Mouse (Mus musculus) bone marrow macrophage, adult 2 months (primary cell): ENCODE measurements around the gene Ptgr1. TPM values are rescaled to one million over a fixed set of nuclear protein-coding genes. Genes with fewer than 3 reads are reported as not detected.
A peak's percentile ranks its signal among the peaks of the same experiment; 100 is the strongest.

ENCODE experiments used
- H3K27ac ChIP-seq: 2 replicates; pipeline ENCODE4 v1.5.1; 2012; ENCODE audit warnings: low read depth, low read length; ENCODE audit not compliant: insufficient read depth
- H3K4me1 ChIP-seq: 2 replicates; pipeline ENCODE4 v1.6.1; 2012; ENCODE audit warnings: low read length; ENCODE audit not compliant: control insufficient read depth, insufficient read depth
- H3K4me3 ChIP-seq: 2 replicates; pipeline ENCODE4 v1.5.1; 2012; ENCODE audit warnings: mild to moderate bottlenecking, low read length, moderate library complexity; ENCODE audit not compliant: insufficient read depth
- CTCF ChIP-seq: IDR thresholded peaks from 2 replicates; pipeline ENCODE4 v1.5.1; 2012; ENCODE audit warnings: low read depth, mild to moderate bottlenecking, low read length, moderate library complexity
- POLR2A ChIP-seq: IDR thresholded peaks from 2 replicates; pipeline ENCODE4 v1.6.1; 2012; ENCODE audit warnings: mild to moderate bottlenecking, low read depth, low read length, borderline replicate concordance
- polyA plus RNA-seq: library from polyadenylated mRNA; stranded (reverse); fragments of >200 nt; gene quantifications from 2 replicates; pipeline ENCODE4 v1.2.4, GENCODE M21; 2012; ENCODE audit not compliant: missing spikeins, insufficient read depth, insufficient read length

Ptgr1 gene
- polyA plus RNA-seq, 1 experiment, result 25.2 TPM

DNA sequence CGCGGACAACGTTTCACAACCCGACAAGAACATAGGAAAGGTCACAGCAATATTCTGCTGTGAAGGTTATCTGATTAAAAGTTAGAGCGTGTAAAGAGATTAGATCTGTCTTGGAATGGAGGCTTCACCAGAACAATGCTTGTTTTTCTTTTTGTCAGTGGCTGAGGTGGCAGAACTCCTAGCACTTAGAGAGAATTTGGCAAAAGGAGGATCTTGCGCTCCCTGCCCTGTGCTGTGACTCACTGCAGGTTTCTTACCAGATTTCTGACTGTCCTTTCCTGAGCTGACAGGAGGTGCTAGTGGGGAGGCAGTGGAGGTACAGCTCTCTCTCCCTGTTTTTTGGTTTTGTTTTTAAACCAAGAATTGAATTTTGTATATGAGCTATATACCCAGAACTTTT, 20.1 kb upstream of the Ptgr1 start:
- Histone ChIP-seq H3K4me3 (no peak overlapping the region), H3K4me1 (peaks cover 38% of the 10 kb centered on the region), H3K27ac (no peak overlapping the region)
- TF ChIP-seq POLR2A (no peak), CTCF (no peak)

DNA sequence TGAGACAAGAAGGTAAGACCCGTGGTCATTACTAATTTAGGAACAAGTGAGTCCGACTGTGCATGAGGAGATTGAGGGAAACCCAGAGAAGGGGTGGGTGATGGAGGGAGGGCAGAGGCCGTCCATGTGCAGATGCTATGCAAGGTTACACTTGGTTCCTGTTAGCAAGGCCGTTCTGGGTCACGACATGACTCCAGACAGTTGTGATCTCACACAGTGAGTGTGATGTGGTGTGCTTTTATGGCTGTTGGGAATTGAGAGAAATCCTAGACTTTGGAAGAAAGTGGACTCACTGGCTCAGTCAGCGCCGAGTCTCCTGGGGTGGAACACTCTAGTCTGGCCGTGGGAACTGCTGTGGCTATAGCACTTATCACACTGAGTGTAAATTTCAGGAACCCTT, 19.3 kb upstream of the Ptgr1 start:
- H3K27ac ChIP-seq, result no peak overlapping the region
- TF ChIP-seq CTCF (no peak), POLR2A (no peak)
- no peak overlapping the region for H3K4me3 ChIP-seq
- H3K4me1 ChIP-seq, result peaks cover 38% of the 10 kb centered on the region

DNA sequence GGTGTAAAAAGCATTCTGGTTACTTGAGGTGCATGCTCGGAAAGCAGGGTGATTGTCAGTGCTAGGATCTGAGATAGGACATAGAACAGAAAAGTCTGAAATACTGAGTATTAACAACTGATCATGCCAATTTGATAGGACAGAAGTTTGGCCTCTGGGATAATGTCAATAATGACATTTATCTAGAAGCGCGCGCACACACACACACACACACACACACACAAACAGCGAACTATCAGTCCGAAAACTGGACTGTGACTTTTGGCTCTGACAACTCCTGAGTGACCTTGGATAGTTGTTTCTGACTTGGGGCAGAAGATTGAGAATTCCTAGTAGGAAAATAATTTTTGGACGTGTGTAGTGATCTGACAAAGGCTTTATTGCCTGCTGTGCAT, 16.9 kb upstream of the Ptgr1 start:
- TF ChIP-seq CTCF (no peak), POLR2A (no peak)
- Histone ChIP-seq H3K4me1 (peaks cover 30% of the 10 kb centered on the region), H3K4me3 (peak overlapping the region; percentile 72), H3K27ac (no peak overlapping the region)

DNA sequence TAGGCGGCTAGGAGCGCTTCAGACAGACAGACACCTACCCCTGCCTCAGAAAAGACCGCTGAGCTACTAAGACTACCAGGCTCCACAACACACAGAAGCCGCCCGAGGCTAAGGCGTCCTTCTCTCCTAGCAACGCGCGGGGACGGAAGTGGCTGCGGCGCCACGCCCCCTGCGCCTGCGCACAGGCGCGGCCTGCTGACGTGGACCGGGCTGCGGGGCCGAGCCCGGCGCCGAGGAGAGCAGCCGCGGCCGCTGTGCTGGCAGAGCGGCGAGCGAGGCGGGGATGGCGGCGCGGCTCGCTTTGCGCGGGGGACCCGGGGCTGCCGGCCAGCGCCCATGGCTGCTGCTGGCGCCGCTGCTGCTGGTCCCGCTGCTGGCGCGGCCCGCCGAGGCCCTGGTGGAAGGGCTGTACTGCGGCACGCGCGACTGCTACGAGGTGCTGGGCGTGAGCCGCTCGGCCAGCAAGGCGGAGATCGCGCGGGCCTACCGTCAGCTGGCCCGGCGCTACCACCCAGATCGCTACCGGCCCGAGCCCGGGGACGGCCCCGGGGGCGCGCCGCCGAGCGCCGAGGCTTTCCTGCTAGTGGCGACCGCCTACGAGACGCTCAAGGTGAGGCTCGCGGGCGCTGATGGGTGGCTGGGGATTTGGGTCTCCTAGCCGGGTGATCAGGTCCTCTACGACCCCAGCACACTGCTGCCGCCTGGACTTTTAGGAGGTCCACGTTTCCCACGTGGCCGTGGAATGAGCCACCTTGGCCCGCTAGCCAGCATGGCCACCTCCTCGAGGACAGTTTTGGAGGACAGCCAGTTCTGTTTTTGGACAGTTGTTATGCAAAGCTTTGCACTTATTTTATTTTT, 16.3 kb upstream of the Ptgr1 start, which contains the start of gene Gm20503:
Gene Gm20503, plus strand, starts transcription at position 263 of the 858 bp plus-strand sequence.
- Histone ChIP-seq H3K27ac (no peak within 1 kb of the TSS), H3K4me3 (peak within 1 kb of the TSS; percentile 72), H3K4me1 (peaks cover 25% of the 10 kb centered on the region)
- TF ChIP-seq POLR2A (peak; percentile 60; the same call in 1 of the 2 replicates), CTCF (no peak)

DNA sequence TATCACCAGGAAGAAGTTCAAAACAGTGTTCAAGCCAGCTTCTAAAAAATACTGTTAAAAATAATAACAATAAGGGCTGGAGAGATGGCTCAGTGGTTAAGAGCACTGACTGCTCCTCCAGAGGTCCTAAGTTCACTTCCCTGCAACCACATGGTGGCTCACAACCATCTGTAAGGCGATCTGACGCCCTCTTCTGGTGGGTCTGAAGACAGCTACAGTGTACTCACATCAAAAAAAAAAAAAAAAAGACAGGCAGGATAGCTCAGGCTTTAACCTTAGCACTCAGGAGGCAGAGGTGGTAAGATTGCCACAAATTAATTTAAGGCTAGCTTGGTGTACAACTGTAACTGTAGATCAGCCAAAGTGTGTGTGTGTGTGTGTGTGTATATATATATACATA, 13.7 kb upstream of the Ptgr1 start:
- no peak for TF ChIP-seq POLR2A
- TF ChIP-seq CTCF, result peak; percentile 32; the same call in 1 of the 2 replicates
- peaks cover 12% of the 10 kb centered on the region for H3K4me1 ChIP-seq

DNA sequence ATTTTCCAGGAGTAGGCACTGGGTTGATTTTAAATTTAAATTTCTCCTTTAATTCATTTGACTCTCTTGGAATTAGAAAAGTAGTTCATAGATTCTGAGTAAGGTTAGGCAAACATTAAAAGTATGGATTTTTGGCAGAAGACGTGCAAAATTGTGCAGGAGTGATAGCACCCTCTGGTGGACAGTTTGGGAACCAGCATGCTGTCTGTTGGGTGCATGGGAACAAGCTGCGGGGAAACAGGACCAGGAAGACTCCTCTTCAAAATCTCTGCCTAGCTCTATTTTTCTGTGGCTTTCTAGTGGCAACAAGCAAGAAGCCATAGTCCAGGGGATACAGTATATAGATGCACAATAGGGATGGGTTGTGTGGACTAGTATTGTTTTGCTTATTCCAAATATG, 12.8 kb upstream of the Ptgr1 start:
- Histone ChIP-seq H3K4me1 (peaks cover 4% of the 10 kb centered on the region), H3K27ac (no peak overlapping the region), H3K4me3 (no peak overlapping the region)
- peak; percentile 83 for TF ChIP-seq CTCF
- TF ChIP-seq POLR2A, result no peak

More for the DNA sequence above, 13.7 kb upstream of the Ptgr1 start:
- no peak overlapping the region for H3K4me3 ChIP-seq
- no peak overlapping the region for H3K27ac ChIP-seq

DNA sequence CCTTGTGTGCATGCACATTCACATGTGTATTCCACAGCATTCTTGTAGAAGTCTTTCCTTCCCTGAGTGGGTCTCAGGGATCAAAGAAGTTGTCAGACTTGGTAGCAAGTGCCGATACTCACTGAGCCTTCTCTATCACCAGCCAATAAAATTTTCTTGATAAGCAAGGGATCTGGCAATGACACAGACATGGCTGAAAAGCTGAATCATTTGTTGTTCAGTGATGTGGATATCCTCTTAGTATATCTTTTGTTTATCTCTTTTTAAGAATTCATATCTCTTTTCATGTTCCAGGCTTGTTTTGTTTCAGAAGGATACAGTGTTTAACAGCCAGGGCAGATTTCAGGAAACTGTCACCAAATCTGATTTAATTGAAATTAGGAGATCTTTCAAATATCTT, 11.8 kb upstream of the Ptgr1 start:
- Histone ChIP-seq H3K4me1 (no peaks in the 10 kb centered on the region), H3K27ac (no peak overlapping the region), H3K4me3 (no peak overlapping the region)
- TF ChIP-seq CTCF (no peak), POLR2A (no peak)

DNA sequence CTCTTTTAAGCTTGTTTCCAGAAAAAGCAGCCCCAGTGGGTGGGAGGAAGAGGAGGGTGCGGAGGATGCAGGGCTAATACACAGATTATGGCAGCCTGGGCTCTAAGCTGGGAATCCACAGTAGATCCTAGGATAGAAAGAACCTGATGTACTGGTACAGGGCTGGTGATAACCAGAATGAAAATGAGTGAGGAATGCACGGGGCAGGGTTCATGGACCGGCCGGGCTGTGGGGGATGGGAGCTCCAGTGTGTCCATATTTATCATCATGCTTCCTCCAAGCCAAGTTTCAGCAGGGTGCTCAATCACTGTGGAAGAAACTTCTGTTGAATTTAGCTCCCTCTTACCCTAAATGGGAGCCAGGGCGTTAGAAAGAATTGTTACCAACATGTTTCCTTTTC, 10.2 kb upstream of the Ptgr1 start:
- no peak overlapping the region for H3K27ac ChIP-seq
- no peaks in the 10 kb centered on the region for H3K4me1 ChIP-seq
- TF ChIP-seq CTCF (no peak), POLR2A (no peak)
- H3K4me3 ChIP-seq, result no peak overlapping the region

DNA sequence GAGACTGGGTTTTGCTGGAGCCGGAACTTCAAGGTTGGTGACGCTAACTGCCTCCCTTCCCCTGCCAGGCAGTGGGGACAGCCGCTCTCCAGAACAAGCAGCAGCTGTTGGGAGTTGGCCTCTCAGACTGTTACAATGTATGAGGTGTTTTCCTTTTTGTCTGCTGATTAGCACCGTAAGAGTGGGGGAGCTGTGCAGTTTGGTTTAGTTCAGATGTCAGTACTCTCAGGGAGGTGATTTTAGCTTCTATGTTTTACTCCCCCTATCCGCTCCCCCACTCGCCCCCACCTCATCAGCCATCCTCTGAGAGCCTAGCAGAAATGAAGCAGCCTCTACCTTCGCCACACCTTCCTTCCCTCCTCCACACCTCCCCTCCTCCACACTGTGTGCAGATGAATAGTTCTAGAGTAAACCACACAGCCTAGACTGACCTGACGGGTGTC, 8.4 kb upstream of the Ptgr1 start:
- no peak overlapping the region for H3K4me3 ChIP-seq
- peaks cover 5% of the 10 kb centered on the region; the same call in 1 of the 2 replicates for H3K4me1 ChIP-seq
- no peak overlapping the region for H3K27ac ChIP-seq
- no peak for TF ChIP-seq CTCF
- no peak for TF ChIP-seq POLR2A

DNA sequence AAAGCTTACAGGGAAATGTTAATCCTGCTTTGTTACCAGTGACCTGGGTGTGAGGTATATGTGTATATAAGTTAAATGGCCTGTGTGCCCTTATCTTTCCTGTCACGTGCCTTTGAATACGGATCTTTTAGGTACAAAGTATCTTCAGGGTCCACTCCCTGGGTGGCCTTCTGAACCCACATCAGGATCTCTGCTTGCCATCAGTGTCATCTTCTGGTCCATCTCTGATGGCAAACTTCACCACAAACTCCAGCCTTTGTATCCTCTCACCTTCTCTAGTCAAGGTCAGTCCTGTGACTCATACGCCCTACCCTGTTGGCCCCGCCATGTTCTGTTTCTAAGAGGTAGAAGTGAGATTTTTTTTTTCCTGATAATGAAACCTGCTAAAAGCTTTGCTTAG, 7.8 kb upstream of the Ptgr1 start, which contains the start of gene Dnajc25:
Gene Dnajc25, plus strand, starts transcription at position 301 of the 400 bp plus-strand sequence.
- peaks cover 6% of the 10 kb centered on the region; the same call in 1 of the 2 replicates for H3K4me1 ChIP-seq

More for the DNA sequence above, 7.8 kb upstream of the Ptgr1 start, which contains the start of gene Dnajc25:
- no peak for TF ChIP-seq POLR2A
- TF ChIP-seq CTCF, result no peak
- Histone ChIP-seq H3K27ac (no peak within 1 kb of the TSS), H3K4me3 (no peak within 1 kb of the TSS)
